Mouse (Mus musculus) liver, postnatal 0 days (tissue): Measurements from ENCODE around the gene Pllp.

ENCODE experiments used
- CTCF ChIP-seq: sonication (generic); IDR thresholded peaks from 2 replicates; pipeline ENCODE4 v1.5.1; 2016; ENCODE audit warnings: antibody characterized with exemption, low read depth
- EP300 ChIP-seq: IDR thresholded peaks from 2 replicates; pipeline ENCODE4 v1.6.1; 2016; ENCODE audit warnings: antibody characterized with exemption, low read depth, mild to moderate bottlenecking

GRCm38 (mm10) chr8:94694701-94695100, 1.4 kb downstream of the Pllp start:
- TF ChIP-seq CTCF (no peak), EP300 (no peak)
